Mouse (Mus musculus) erythroblast, embryonic 14.5 days (primary cell): ENCODE data around the gene Bmpr1b.

Source experiments
- GATA1 ChIP-seq: IDR thresholded peaks from 2 replicates; pipeline ENCODE4 v1.6.1; 2012; ENCODE audit warnings: low read length, inconsistent platforms, mixed read lengths
- TAL1 ChIP-seq: IDR thresholded peaks from 3 replicates; pipeline ENCODE4 v1.6.1; 2012; ENCODE audit warnings: low read length, inconsistent platforms, mixed read lengths

- TF ChIP-seq GATA1: no peak
- no peak for TF ChIP-seq TAL1
Observed at GRCm38 (mm10) chr3:142099151-142099550, 70.1 kb downstream of the Bmpr1b start.
